Mouse (Mus musculus): ENCODE measurements around the gene Ctnnbip1. TPM values are rescaled to one million over a fixed set of nuclear protein-coding genes. Genes with fewer than 3 reads are reported as not detected.
A peak's percentile ranks its signal among the peaks of the same experiment; 100 is the strongest.
"Not testable (repeated sequence)": the region's sequence is repeated elsewhere in the genome, so short reads cannot be mapped to it uniquely, and the experiment has no call there.

Ctnnbip1 gene
- polyA plus RNA-seq, 1 experiment from 2014 or later = 83.3 TPM

- H3K27me3 ChIP-seq = no peaks in the 10 kb centered on the region
- WGBS = 82% methylated on average over 6 of the region's 6 CpGs
- H3K9me3 ChIP-seq = no peaks in the 10 kb centered on the region
- no peak overlapping the region for H3K9ac ChIP-seq
- no peak overlapping the region for H3K4me3 ChIP-seq
- peak; percentile 23; the same call in 1 of the 2 replicates for ATAC-seq (ENCODE audit: insufficient number of reproducible peaks, insufficient read depth, low FRiP score, low TSS enrichment)
- no peak overlapping the region for H3K27ac ChIP-seq
- no peak overlapping the region for H3K4me2 ChIP-seq (replicated peaks)
- no peaks in the 10 kb centered on the region for H3K36me3 ChIP-seq
- H3K4me1 ChIP-seq = peaks cover 28% of the 10 kb centered on the region
Observed at GRCm38 (mm10) chr4:149608309-149608638, 90.2 kb downstream of the Ctnnbip1 start.

DNA sequence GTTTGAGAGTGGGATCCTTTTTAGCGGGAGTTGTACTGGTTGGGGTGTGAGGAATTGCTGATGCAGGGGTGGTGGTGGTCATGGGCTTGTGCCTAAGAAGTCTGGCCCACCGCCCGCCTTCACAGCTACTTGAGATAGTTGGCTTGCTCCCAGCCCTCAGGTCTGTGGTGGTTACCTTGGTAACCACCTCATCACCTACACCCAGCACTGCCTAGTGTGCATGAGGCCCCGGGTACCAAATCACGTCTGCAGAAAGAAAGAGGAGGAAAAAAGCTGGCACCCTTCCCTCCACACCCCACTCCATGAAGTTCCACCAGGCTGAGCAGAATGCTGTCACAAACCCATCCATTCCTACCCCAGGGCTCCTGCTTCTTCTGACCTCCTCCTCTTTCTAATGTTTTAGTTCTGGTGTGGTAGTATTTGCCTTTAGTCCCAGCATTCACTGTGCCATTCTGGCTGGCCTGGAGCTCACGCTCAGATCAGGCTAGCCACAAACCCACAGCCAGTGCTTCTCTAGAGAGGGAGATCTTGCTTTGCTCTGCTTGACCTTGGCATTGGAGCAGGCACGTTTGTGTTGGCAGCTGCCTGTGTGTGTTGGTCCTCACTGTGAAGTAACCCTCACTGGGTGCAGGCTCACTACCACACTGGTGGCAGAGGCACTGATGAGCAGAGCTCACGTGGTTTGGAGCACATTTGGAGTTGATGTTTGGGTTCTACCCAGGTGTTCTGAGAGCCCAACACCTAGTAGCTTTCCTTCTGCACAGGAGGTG lies 91.4 kb downstream of the Ctnnbip1 start:
- no peak overlapping the region for H3K4me3 ChIP-seq
- peaks cover 28% of the 10 kb centered on the region for H3K4me1 ChIP-seq
- no peak overlapping the region for H3K9ac ChIP-seq
- no peaks in the 10 kb centered on the region for H3K27me3 ChIP-seq
- no peak overlapping the region for H3K4me2 ChIP-seq (replicated peaks)
- no peak overlapping the region for H3K27ac ChIP-seq
- 74% methylated on average over 8 of the region's 8 CpGs for WGBS
- ATAC-seq (ENCODE audit: insufficient number of reproducible peaks, insufficient read depth, low FRiP score, low TSS enrichment) = no peak
- H3K9me3 ChIP-seq = 0 out of 2 replicates have a peak, but pooled peaks cover 2% of the 10 kb centered on the region
- no peaks in the 10 kb centered on the region for H3K36me3 ChIP-seq

- Histone ChIP-seq H3K4me3 (no peak overlapping the region), H3K36me3 (peaks cover 11% of the 10 kb centered on the region), H3K4me2 (replicated peaks) (no peak overlapping the region), H3K9me3 (0 out of 2 replicates have a peak, but pooled peaks cover 2% of the 10 kb centered on the region), H3K9ac (no peak overlapping the region), H3K27me3 (no peaks in the 10 kb centered on the region), H3K27ac (no peak overlapping the region), H3K4me1 (peaks cover 25% of the 10 kb centered on the region)
- 47% methylated on average over 10 of the region's 10 CpGs for WGBS
- no peak for ATAC-seq (ENCODE audit: insufficient number of reproducible peaks, insufficient read depth, low FRiP score, low TSS enrichment)
Observed at GRCm38 (mm10) chr4:149611376-149612044, 93.5 kb downstream of the Ctnnbip1 start.

GRCm38 (mm10) chr4:149613497-149613896 lies 95.5 kb downstream of the Ctnnbip1 start:
- not testable (repeated sequence) for ATAC-seq (ENCODE audit: insufficient number of reproducible peaks, insufficient read depth, low FRiP score, low TSS enrichment); H3K4me3 ChIP-seq; H3K9ac ChIP-seq; H3K4me2 ChIP-seq (replicated peaks); H3K27ac ChIP-seq; H3K27me3 ChIP-seq; H3K9me3 ChIP-seq
- Histone ChIP-seq H3K36me3 (peaks cover 17% of the 10 kb centered on the region), H3K4me1 (peaks cover 11% of the 10 kb centered on the region; the same call in 1 of the 2 replicates)
- 73% methylated on average over 6 of the region's 6 CpGs for WGBS

DNA sequence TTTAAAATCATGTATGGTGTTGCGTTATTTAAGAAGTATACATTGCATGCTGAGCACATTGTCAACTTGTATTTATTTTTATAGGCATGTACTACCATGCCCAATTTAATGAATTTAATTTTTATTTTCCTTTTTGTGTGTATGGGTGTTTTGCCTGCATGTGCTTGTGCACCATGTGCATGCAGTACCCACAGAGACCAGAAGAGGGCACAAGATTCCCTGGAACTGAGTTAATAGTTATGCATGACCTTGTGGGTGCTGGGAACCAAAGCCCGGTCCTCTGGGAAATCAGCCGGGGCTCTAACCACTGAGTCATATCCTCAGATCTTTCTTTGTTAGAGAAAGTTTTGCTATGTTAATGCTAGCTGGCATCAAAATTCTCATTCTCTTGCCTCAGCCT lies 96.8 kb downstream of the Ctnnbip1 start:
- WGBS = 97% methylated on average over 3 of the region's 3 CpGs
- Histone ChIP-seq H3K4me2 (replicated peaks) (no peak overlapping the region), H3K4me3 (no peak overlapping the region), H3K9me3 (0 out of 2 replicates have a peak, but pooled peaks cover 2% of the 10 kb centered on the region), H3K36me3 (peaks cover 17% of the 10 kb centered on the region), H3K4me1 (no peaks in the 10 kb centered on the region), H3K27ac (no peak overlapping the region), H3K9ac (no peak overlapping the region), H3K27me3 (no peaks in the 10 kb centered on the region)
- no peak for ATAC-seq (ENCODE audit: insufficient number of reproducible peaks, insufficient read depth, low FRiP score, low TSS enrichment)

Small RNAs within 50 kb of the gene (microRNA-seq; reads per million reads assigned to microRNA genes)
- gene Mir5616 = 1.1 reads per million

Other genes starting within 250 kb of the Ctnnbip1 start
- gene Kif1b, start 210.5 kb upstream of the Ctnnbip1 start, polyA plus RNA-seq (2016; fragmentation: Nextera tagmentation; extraction: Ambion mirVana) = 56.1 and 61.5 TPM in 2 replicates
- 66.9 and 67.5 TPM in 2 replicates for gene Ube4b, start 91.5 kb upstream of the Ctnnbip1 start, polyA plus RNA-seq (2016; fragmentation: Nextera tagmentation; extraction: Ambion mirVana)
- 0.32 TPM in 1 of 2 replicates, not detected in the other for gene Rbp7, start 63.3 kb upstream of the Ctnnbip1 start, polyA plus RNA-seq (2016; fragmentation: Nextera tagmentation; extraction: Ambion mirVana)
- 0.39 and 0.56 TPM in 2 replicates for gene Tmem274, start 40.9 kb upstream of the Ctnnbip1 start, polyA plus RNA-seq (2016; fragmentation: Nextera tagmentation; extraction: Ambion mirVana)
- gene Nmnat1, start 33.0 kb upstream of the Ctnnbip1 start, polyA plus RNA-seq (2016; fragmentation: Nextera tagmentation; extraction: Ambion mirVana) = 12.1 and 13.3 TPM in 2 replicates
- 55.5 and 57.6 TPM in 2 replicates for gene Lzic, start 33.0 kb upstream of the Ctnnbip1 start, polyA plus RNA-seq (2016; fragmentation: Nextera tagmentation; extraction: Ambion mirVana)
- gene Clstn1, start 68.2 kb downstream of the Ctnnbip1 start, polyA plus RNA-seq (2016; fragmentation: Nextera tagmentation; extraction: Ambion mirVana) = 68.1 and 75.7 TPM in 2 replicates
- 5.5 and 7.3 TPM in 2 replicates for gene Pik3cd, start 184.3 kb downstream of the Ctnnbip1 start, polyA plus RNA-seq (2016; fragmentation: Nextera tagmentation; extraction: Ambion mirVana)
- gene Tmem201, start 219.8 kb downstream of the Ctnnbip1 start, polyA plus RNA-seq (2016; fragmentation: Nextera tagmentation; extraction: Ambion mirVana) = 38.1 and 39.0 TPM in 2 replicates